Mouse (Mus musculus) T-cell, adult 2 months (primary cell): ENCODE measurements around the gene Bbof1.

Experiments used
- DNase-seq: peaks from one replicate; pipeline ENCODE4 v3.0.0; 2022; ENCODE audit warnings: low spot score

Bbof1 gene

DNA sequence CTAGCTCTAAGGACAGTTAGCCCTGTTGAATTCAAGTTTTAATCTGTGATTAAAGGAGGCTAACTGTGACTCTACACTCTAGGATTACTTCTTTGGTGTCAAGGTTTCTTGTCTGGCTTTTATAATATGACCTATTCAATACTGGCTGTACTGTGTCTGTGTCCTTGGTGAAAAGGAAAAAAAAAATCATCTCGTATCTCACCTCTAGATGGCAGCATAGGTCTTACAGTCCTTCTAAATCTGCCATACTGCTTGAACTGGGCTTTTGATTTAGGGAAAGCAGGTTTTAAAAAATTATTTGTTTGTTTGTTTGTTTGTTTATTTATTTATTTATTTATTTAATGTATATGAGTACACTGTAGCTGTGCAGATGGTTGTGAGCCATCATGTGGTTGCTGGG is 59.8 kb downstream of the Bbof1 start:
- peak; percentile 16 for DNase-seq

DNA sequence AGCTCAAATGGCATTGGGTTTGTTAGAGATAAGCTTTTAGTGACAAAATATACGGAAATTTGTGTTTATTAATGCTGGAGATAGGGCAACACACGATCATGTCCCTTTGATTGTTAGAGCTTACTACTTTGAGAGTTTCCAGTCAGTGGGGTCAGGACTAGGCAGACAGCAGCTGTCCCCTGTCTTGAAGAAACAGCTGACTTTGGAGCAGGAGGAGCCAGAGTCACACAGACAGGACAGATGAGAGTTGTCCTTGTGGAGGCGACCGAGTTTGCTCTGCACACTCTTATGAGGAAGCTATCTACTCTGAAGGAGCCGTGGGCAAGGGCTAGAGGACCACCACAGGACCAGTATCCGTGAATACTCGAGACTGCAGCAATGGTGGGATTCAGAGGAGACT is 70.1 kb downstream of the Bbof1 start:
- DNase-seq, result no peak

DNA sequence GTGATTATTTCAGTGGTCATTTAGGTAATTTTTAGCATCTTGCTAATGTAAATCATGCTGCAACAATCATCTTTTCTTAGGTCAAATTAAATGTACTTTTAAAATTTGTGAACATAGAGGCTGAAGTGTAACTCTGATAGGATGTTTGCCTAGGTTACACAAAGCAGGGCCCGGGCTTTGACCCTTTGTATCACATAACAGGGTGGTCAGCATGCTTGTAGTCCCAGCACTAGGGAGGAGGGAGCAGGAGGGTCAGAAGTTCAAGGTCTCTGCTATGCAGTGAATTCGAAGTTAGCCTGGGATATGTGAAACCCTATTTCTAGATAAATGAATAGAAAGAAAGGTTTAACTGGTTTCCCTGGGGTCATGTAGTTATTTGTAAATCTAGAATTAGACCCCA is 72.4 kb downstream of the Bbof1 start:
- no peak for DNase-seq

DNA sequence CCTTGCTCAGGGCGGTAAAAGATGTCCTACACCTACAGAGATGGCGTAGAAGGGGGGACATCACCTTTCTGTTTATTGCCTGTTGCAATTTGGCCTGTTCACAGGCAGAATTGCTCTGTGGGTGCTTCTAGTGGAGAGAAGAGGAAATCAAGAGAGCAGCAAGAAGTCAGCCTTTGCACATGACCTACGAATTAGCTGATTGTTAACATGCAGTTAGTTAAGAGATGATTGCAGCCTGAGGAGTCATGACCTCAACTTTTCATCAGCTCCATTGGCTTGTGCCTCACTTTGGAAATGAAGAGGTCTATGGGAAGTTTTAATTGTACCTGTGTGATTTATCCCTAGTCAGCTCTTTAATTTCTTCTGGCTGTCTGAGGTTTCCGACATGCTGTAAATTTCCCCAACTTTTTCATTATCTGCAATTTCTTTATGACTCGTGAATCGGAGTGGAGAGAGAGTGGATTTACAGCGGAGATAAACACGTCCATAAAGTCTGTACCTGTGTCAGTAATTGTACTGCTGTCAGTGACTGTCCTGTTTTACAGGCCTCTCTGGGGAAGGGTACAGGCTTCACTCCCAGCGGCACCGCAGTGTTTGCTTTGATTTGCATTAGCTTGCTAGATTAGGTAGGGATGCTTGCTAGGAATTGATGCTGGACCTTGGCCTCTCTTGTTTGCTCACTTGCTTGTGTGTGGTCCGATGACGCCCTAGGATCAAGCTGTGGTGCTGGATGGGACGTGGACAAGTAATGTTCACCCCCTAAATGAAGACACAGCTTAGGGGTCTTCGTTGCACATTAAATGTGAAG is 74.1 kb downstream of the Bbof1 start:
- DNase-seq, result no peak

DNA sequence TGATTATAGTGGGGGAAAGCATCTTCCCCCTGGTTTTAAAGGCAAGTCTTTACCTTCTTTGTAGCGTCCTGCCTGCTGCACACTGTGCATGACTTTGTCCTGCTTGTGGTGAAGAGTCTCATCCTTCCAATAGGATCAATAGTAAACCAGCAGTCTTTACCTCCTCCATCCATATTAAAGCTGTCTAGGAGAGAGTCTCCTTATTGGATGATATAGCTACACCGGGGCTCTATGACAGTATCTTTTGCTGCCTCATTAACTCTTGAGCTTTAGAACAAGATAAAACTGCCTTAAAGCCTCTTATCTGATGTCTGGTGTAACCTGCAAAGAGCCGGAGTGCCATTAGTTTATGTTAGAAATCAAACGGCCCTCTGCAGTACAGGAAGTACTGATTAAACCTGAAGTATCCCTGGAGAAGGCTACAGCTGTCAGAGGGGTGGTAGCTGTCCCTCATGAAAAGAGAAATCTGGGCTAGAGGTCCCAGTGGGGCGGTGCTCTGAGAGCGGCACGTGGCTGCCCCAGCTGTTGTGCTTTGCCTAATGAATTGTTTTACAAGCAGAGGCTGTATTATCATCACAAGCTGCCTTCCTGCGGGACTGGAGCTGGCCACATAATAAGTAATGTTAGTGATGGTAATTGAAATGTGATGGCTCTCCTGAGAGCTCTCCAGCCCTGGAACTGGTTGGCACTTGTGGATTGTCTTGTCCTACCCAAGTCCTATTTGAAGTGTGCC is 78.6 kb downstream of the Bbof1 start:
- DNase-seq, result no peak
